Mouse (Mus musculus) G1E (cell line): ENCODE data around the gene Fbxo24. TPM values are rescaled to one million over a fixed set of nuclear protein-coding genes. Genes with fewer than 3 reads are reported as not detected.

Experiments
- ATAC-seq: 2 replicates; pipeline ENCODE4 v1.8.0; 2016; ENCODE audit warnings: mild to moderate bottlenecking; ENCODE audit not compliant: insufficient number of reproducible peaks, poor library complexity, low FRiP score, severe bottlenecking; ENCODE audit errors: extremely low read depth
- DNase-seq: peaks from one replicate; pipeline ENCODE4 v3.0.0; 2012; ENCODE audit warnings: low spot score
- H3K27me3 ChIP-seq: 2 replicates; pipeline ENCODE4 v1.6.1; 2012; ENCODE audit warnings: mild to moderate bottlenecking, low read length, inconsistent platforms; ENCODE audit not compliant: insufficient read depth
- H3K36me3 ChIP-seq: replicated peaks from 2 replicates; pipeline ENCODE3; 2012; ENCODE audit warnings: mild to moderate bottlenecking, inconsistent platforms
- H3K4me1 ChIP-seq: 2 replicates; pipeline ENCODE4 v1.6.1; 2012; ENCODE audit warnings: low read depth, low read length, inconsistent platforms, mixed read lengths; ENCODE audit not compliant: insufficient read depth
- H3K4me3 ChIP-seq: 2 replicates; pipeline ENCODE4 v1.5.1; 2012; ENCODE audit warnings: low read depth, mild to moderate bottlenecking, inconsistent platforms, low read length, moderate library complexity, mixed read lengths
- H3K9me3 ChIP-seq: replicated peaks from 2 replicates; pipeline ENCODE4 v1.6.1; 2012; ENCODE audit warnings: inconsistent platforms
- CTCF ChIP-seq: IDR thresholded peaks from 2 replicates; pipeline ENCODE4 v1.5.1; 2012; ENCODE audit warnings: low read depth, low read length, inconsistent platforms, mixed read lengths
- GATA1 ChIP-seq: IDR thresholded peaks from 2 replicates; pipeline ENCODE4 v1.6.1; 2012; ENCODE audit warnings: borderline replicate concordance, low read length, inconsistent platforms, mixed read lengths
- GATA2 ChIP-seq: IDR thresholded peaks from 2 replicates; pipeline ENCODE4 v1.6.1; 2012; ENCODE audit warnings: low read depth, low read length, inconsistent platforms, borderline replicate concordance
- POLR2AphosphoS5 ChIP-seq: IDR thresholded peaks from 2 replicates; pipeline ENCODE4 v1.6.1; 2012; ENCODE audit warnings: low read depth, low read length, inconsistent platforms; ENCODE audit not compliant: insufficient replicate concordance
- TAL1 ChIP-seq: conservative IDR thresholded peaks from 2 replicates; pipeline ENCODE4 v1.6.1; 2012; ENCODE audit warnings: low read depth, low read length, inconsistent platforms, mixed read lengths
- polyA plus RNA-seq: library from polyadenylated mRNA; stranded (reverse); fragments of >175 nt; gene quantifications from 2 replicates; pipeline ENCODE4 v1.2.3, GENCODE M21; 2012
- total RNA-seq, 2 experiments: library from RNA; stranded (forward) in 1 of 2; stranded (reverse) in 1 of 2; fragments of 200-1000 nt in 1 of 2; fragments of >200 nt in 1 of 2; fragmentation: Nextera tagmentation in 1 of 2; gene quantifications; 2 replicates each; pipeline ENCODE4 v1.2.3; 2014 to 2017

Gene Fbxo24
- total and polyA plus RNA-seq, 3 experiments: 0.05 to 0.11 TPM; not detected in 1

GRCm38 (mm10) chr5:137609292-137609691 lies 19.5 kb downstream of the Fbxo24 start:
- Histone ChIP-seq H3K36me3 (peaks cover 34% of the 10 kb centered on the region), H3K9me3 (no peaks in the 10 kb centered on the region), H3K27me3 (peaks cover 39% of the 10 kb centered on the region), H3K4me3 (no peak overlapping the region), H3K4me1 (peaks cover 54% of the 10 kb centered on the region)
- TF ChIP-seq GATA1: no peak
- no peak for TF ChIP-seq GATA2
- TF ChIP-seq CTCF: no peak
- TF ChIP-seq POLR2AphosphoS5: no peak
- no peak for TF ChIP-seq TAL1
- no peak for ATAC-seq
- no peak for DNase-seq

DNA sequence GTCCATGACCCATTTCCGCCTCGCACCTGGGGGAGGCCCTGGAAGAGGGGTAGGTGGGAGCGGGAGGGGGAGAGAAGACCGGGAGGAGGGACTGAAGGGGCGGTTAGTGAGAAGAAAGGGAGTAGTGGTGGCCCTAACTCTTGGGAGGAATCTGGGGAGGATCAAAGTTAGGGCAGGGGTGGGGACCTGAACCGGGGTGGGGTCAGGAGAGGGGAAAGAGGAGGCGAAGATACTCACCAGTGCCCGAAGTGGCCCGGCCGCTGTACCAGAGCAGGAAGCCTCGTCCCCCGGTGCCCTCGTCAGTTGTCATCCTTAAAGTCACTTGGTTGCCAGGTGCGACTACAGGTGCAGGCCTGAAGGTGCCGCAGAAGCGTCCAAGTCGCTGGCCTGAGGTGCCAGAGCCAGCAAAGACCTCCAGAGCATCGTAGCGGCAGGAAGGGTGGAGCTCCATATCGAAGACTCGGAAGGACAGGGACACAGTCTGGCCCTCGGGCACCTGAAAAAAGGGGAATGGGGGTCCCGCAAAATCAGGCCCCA lies 20.1 kb downstream of the Fbxo24 start:
- TF ChIP-seq POLR2AphosphoS5 (no peak), CTCF (no peak), GATA2 (no peak), GATA1 (no peak), TAL1 (no peak)
- DNase-seq (no peak), ATAC-seq (no peak)
- Histone ChIP-seq H3K4me3 (no peak overlapping the region), H3K27me3 (peaks cover 36% of the 10 kb centered on the region), H3K36me3 (peaks cover 36% of the 10 kb centered on the region), H3K9me3 (no peaks in the 10 kb centered on the region), H3K4me1 (peaks cover 55% of the 10 kb centered on the region)

- ATAC-seq (no peak), DNase-seq (no peak)
- Histone ChIP-seq H3K9me3 (no peaks in the 10 kb centered on the region), H3K36me3 (peaks cover 37% of the 10 kb centered on the region), H3K4me1 (peaks cover 52% of the 10 kb centered on the region), H3K4me3 (no peak overlapping the region), H3K27me3 (peaks cover 31% of the 10 kb centered on the region)
- TF ChIP-seq GATA2: no peak
Observed at GRCm38 (mm10) chr5:137607860-137608653, 20.7 kb downstream of the Fbxo24 start.

DNA sequence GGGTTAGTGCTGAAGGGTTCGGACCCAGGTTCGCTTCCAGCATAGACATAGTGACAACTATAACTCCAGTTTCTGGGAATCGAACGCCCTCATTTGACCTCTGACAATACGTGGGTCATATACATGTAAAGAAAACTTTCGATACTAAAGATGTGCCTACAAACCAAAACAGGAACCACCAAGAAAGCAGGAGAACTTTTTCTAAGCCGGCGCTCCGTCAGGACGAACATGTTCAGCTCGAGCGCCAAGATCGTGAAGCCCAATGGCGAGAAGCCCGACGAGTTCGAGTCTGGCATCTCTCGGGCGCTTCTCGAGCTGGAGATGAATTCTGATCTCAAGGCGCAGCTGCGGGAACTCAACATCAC lies 27.5 kb downstream of the Fbxo24 start:
- no peaks in the 10 kb centered on the region for H3K27me3 ChIP-seq
- ATAC-seq: no peak
- H3K4me3 ChIP-seq: peak overlapping the region; percentile 76
- H3K9me3 ChIP-seq: no peaks in the 10 kb centered on the region
- peaks cover 70% of the 10 kb centered on the region for H3K4me1 ChIP-seq
- TF ChIP-seq CTCF (no peak), GATA1 (no peak), GATA2 (no peak), TAL1 (no peak), POLR2AphosphoS5 (no peak)
- peaks cover 43% of the 10 kb centered on the region for H3K36me3 ChIP-seq
- no peak for DNase-seq

- H3K36me3 ChIP-seq: peaks cover 40% of the 10 kb centered on the region
- DNase-seq (peak; percentile 95), ATAC-seq (peak; percentile 92)
- peaks cover 67% of the 10 kb centered on the region for H3K4me1 ChIP-seq
- no peak for TF ChIP-seq POLR2AphosphoS5
- TF ChIP-seq GATA1: no peak
- TF ChIP-seq CTCF: no peak
- TF ChIP-seq TAL1: no peak
- no peak for TF ChIP-seq GATA2
- H3K4me3 ChIP-seq: peak within 1 kb of the TSS; percentile 76
- no peaks in the 10 kb centered on the region for H3K27me3 ChIP-seq
- no peaks in the 10 kb centered on the region for H3K9me3 ChIP-seq
Observed at GRCm38 (mm10) chr5:137600619-137601364, 28.0 kb downstream of the Fbxo24 start, which contains the start of gene Mospd3. Gene Mospd3 (minus strand): TSS chr5:137601058.

GRCm38 (mm10) chr5:137600281-137600618 lies 28.6 kb downstream of the Fbxo24 start:
- no peak for ATAC-seq
- Histone ChIP-seq H3K4me3 (peak overlapping the region; percentile 76), H3K27me3 (no peaks in the 10 kb centered on the region), H3K4me1 (peaks cover 62% of the 10 kb centered on the region), H3K9me3 (no peaks in the 10 kb centered on the region), H3K36me3 (peaks cover 38% of the 10 kb centered on the region)
- TF ChIP-seq POLR2AphosphoS5 (no peak), TAL1 (no peak), GATA1 (no peak), CTCF (no peak), GATA2 (no peak)
- no peak for DNase-seq
